Mouse (Mus musculus) forebrain, embryonic 14.5 days (tissue): ENCODE measurements around the gene Rac2. TPM values are rescaled to one million over a fixed set of nuclear protein-coding genes. Genes with fewer than 3 reads are reported as not detected.

Experiments used
- ATAC-seq: fragments of 200-750 bp; cut with Nextera tagmentation; 2 replicates; pipeline ENCODE4 v1.8.0; 2017; ENCODE audit warnings: mild to moderate bottlenecking, moderate library complexity
- DNase-seq: peaks from one replicate; pipeline ENCODE4 v3.0.0-alpha.2; 2015; ENCODE audit warnings: low spot score
- H3K27ac ChIP-seq: fragments of 300-500 bp; sonication (generic); 2 replicates; pipeline ENCODE4 v1.5.1; 2014; ENCODE audit warnings: low read depth, mild to moderate bottlenecking, control low read depth, low read length, moderate library complexity
- H3K27me3 ChIP-seq: fragments of 300-500 bp; sonication (generic); replicated peaks from 2 replicates; pipeline ENCODE4 v1.6.1; 2014; ENCODE audit warnings: low read length, control low read depth, mixed read lengths; ENCODE audit not compliant: control insufficient read depth, insufficient read depth
- H3K36me3 ChIP-seq: fragments of 300-500 bp; sonication (generic); 2 replicates; pipeline ENCODE4 v1.6.1; 2014; ENCODE audit warnings: low read length, control low read depth; ENCODE audit not compliant: control insufficient read depth, insufficient read depth
- H3K4me1 ChIP-seq: fragments of 300-500 bp; sonication (generic); 2 replicates; pipeline ENCODE4 v1.6.1; 2014; ENCODE audit warnings: antibody characterized with exemption, low read length, control low read depth; ENCODE audit not compliant: control insufficient read depth, insufficient read depth
- H3K4me2 ChIP-seq: fragments of 300-500 bp; sonication (generic); 2 replicates; pipeline ENCODE4 v1.6.1; 2014; ENCODE audit warnings: mild to moderate bottlenecking, control low read depth, low read length
- H3K4me3 ChIP-seq: fragments of 300-500 bp; sonication (generic); 2 replicates; pipeline ENCODE4 v1.5.1; 2014; ENCODE audit warnings: low read depth, low read length, control low read depth
- H3K9ac ChIP-seq: fragments of 300-500 bp; sonication (generic); 2 replicates; pipeline ENCODE4 v1.6.1; 2014; ENCODE audit warnings: mild to moderate bottlenecking, low read length, control low read depth, moderate library complexity
- H3K9me3 ChIP-seq: fragments of 300-500 bp; sonication (generic); replicated peaks from 2 replicates; pipeline ENCODE4 v1.6.1; 2016; ENCODE audit warnings: low read length, control low read depth, mixed read lengths; ENCODE audit not compliant: control insufficient read depth
- WGBS: fragments of 180-500 bp; shearing (Covaris S2); extraction: QIAGEN DNeasy Blood & Tissue Kit; methylation state at CpG from one replicate; pipeline ENCODE4 v1.1.7; 2014; 5-methylcytosine and 5-hydroxymethylcytosine counted together
- polyA plus RNA-seq: library from polyadenylated mRNA; unstranded; fragments of >200 nt; fragmentation: Nextera tagmentation; extraction: Ambion mirVana; gene quantifications from 2 replicates; pipeline ENCODE4 v1.2.1, GENCODE M21; 2014

The Rac2 gene
- polyA plus RNA-seq, 1 experiment from 2014 or later, result 5.9 TPM

- Histone ChIP-seq H3K4me3 (no peak overlapping the region), H3K4me1 (peaks cover 18% of the 10 kb centered on the region), H3K9me3 (no peaks in the 10 kb centered on the region), H3K27ac (no peak overlapping the region), H3K9ac (no peak overlapping the region), H3K4me2 (no peak overlapping the region), H3K36me3 (no peaks in the 10 kb centered on the region), H3K27me3 (no peaks in the 10 kb centered on the region)
- WGBS, result 58% methylated on average over 4 of the region's 4 CpGs
- DNase-seq (no peak), ATAC-seq (no peak)
These were observed 3.8 kb upstream of the Rac2 start for GRCm38 (mm10) chr15:78576284-78576810.

GRCm38 (mm10) chr15:78572270-78572600 is 348 bp downstream of the Rac2 start:
- WGBS, result 87% methylated on average over 5 of the region's 5 CpGs
- H3K27me3 ChIP-seq, result no peaks in the 10 kb centered on the region
- H3K36me3 ChIP-seq, result no peaks in the 10 kb centered on the region
- ATAC-seq, result no peak
- no peak overlapping the region for H3K27ac ChIP-seq
- no peaks in the 10 kb centered on the region for H3K9me3 ChIP-seq
- H3K4me1 ChIP-seq, result no peaks in the 10 kb centered on the region
- H3K4me2 ChIP-seq, result no peak overlapping the region
- no peak overlapping the region for H3K9ac ChIP-seq
- no peak overlapping the region for H3K4me3 ChIP-seq
- DNase-seq, result no peak

GRCm38 (mm10) chr15:78571554-78572269 is 871 bp downstream of the Rac2 start:
- ATAC-seq (no peak), DNase-seq (no peak)
- 83% methylated on average over 16 of the region's 16 CpGs for WGBS
- H3K9ac ChIP-seq, result no peak overlapping the region
- no peaks in the 10 kb centered on the region for H3K4me1 ChIP-seq
- no peaks in the 10 kb centered on the region for H3K9me3 ChIP-seq
- H3K27me3 ChIP-seq, result no peaks in the 10 kb centered on the region
- no peak overlapping the region for H3K4me3 ChIP-seq
- no peaks in the 10 kb centered on the region for H3K36me3 ChIP-seq
- no peak overlapping the region for H3K4me2 ChIP-seq
- H3K27ac ChIP-seq, result no peak overlapping the region

GRCm38 (mm10) chr15:78570170-78570569 is 2.4 kb downstream of the Rac2 start:
- H3K9me3 ChIP-seq, result no peaks in the 10 kb centered on the region
- H3K27me3 ChIP-seq, result no peaks in the 10 kb centered on the region
- ATAC-seq (no peak), DNase-seq (no peak)
- no peak overlapping the region for H3K4me2 ChIP-seq
- H3K4me3 ChIP-seq, result no peak overlapping the region
- H3K9ac ChIP-seq, result no peak overlapping the region
- 95% methylated on average over 5 of the region's 5 CpGs for WGBS
- no peaks in the 10 kb centered on the region for H3K36me3 ChIP-seq
- no peaks in the 10 kb centered on the region for H3K4me1 ChIP-seq
- H3K27ac ChIP-seq, result no peak overlapping the region

GRCm38 (mm10) chr15:78567608-78568120 is 4.9 kb downstream of the Rac2 start:
- H3K9me3 ChIP-seq, result no peaks in the 10 kb centered on the region
- ATAC-seq (no peak), DNase-seq (no peak)
- H3K36me3 ChIP-seq, result no peaks in the 10 kb centered on the region
- 76% methylated on average over 9 of the region's 9 CpGs for WGBS
- no peaks in the 10 kb centered on the region for H3K27me3 ChIP-seq
- no peak overlapping the region for H3K4me3 ChIP-seq
- no peak overlapping the region for H3K4me2 ChIP-seq
- H3K4me1 ChIP-seq, result no peaks in the 10 kb centered on the region
- H3K9ac ChIP-seq, result no peak overlapping the region
- H3K27ac ChIP-seq, result no peak overlapping the region

GRCm38 (mm10) chr15:78564764-78565435 is 7.7 kb downstream of the Rac2 start:
- H3K36me3 ChIP-seq, result no peaks in the 10 kb centered on the region
- H3K27me3 ChIP-seq, result no peaks in the 10 kb centered on the region
- no peak overlapping the region for H3K4me2 ChIP-seq
- no peak overlapping the region for H3K9ac ChIP-seq
- no peaks in the 10 kb centered on the region for H3K9me3 ChIP-seq
- ATAC-seq, result no peak
- WGBS, result 69% methylated on average over 11 of the region's 11 CpGs
- no peak for DNase-seq
- no peak overlapping the region for H3K4me3 ChIP-seq
- H3K27ac ChIP-seq, result no peak overlapping the region
- H3K4me1 ChIP-seq, result no peaks in the 10 kb centered on the region

- H3K4me1 ChIP-seq, result no peaks in the 10 kb centered on the region
- no peaks in the 10 kb centered on the region for H3K36me3 ChIP-seq
- WGBS, result 83% methylated on average over 5 of the region's 5 CpGs
- ATAC-seq, result no peak
- no peaks in the 10 kb centered on the region for H3K27me3 ChIP-seq
- DNase-seq, result no peak
- H3K4me2 ChIP-seq, result no peak overlapping the region
- no peak overlapping the region for H3K27ac ChIP-seq
- H3K9ac ChIP-seq, result no peak overlapping the region
- H3K9me3 ChIP-seq, result no peaks in the 10 kb centered on the region
- H3K4me3 ChIP-seq, result no peak overlapping the region
These were observed 8.6 kb downstream of the Rac2 start for GRCm38 (mm10) chr15:78563937-78564336.

- Histone ChIP-seq H3K4me2 (no peak overlapping the region), H3K36me3 (no peaks in the 10 kb centered on the region), H3K4me1 (no peaks in the 10 kb centered on the region), H3K4me3 (no peak overlapping the region), H3K9ac (no peak overlapping the region), H3K9me3 (no peaks in the 10 kb centered on the region), H3K27me3 (no peaks in the 10 kb centered on the region), H3K27ac (no peak overlapping the region)
- ATAC-seq (no peak), DNase-seq (no peak)
- 94% methylated on average over 3 of the region's 3 CpGs for WGBS
These were observed 9.2 kb downstream of the Rac2 start for GRCm38 (mm10) chr15:78563344-78563743.
